Mouse (Mus musculus) left cerebral cortex, adult 9 months (tissue): ENCODE data around the gene Aven.
A peak's percentile ranks its signal among the peaks of the same experiment; 100 is the strongest.
"Not testable (repeated sequence)": the region's sequence is repeated elsewhere in the genome, so short reads cannot be mapped to it uniquely, and the experiment has no call there.

ENCODE experiments used
- DNase-seq, 2 experiments: peaks; one replicate each; pipeline ENCODE4 v3.0.0; 2022; ENCODE audit warnings: low spot score in 2 of 2

Gene Aven

DNA sequence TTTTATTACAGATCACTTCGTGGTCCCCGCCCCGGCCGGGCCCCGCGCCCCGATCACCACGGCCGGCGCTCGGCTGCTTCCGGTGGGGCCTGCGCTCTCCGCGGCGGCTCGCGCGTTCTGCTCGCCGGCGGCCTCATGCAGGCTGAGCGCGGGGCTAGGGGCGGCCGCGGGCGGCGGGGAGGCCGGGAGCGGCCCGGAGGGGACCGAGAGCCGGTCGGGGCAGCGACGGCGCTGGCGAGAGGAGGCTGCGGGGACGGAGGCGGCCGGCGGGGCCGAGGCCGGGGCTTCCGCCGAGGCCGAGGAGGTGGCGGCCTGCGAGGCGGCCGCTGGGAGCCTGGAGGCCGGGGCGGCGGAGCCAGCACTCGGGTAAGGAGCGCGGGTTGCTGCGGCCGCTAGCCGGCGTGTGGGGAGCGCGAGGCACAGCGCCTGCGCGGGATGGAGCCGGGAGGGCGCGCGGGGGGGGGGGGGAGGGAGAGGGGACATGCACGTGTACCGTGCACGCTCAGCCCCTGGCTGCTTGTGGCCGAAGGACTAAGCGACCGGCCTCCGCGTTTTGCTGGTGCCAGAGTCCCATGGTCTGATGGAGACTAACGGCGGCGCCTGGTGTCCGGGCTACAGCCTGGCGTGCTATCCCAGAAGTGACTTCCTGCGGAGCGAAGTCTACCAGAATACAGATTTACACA, at the start of gene Aven:
Gene Aven (plus strand): TSS at position 109 of the 683 bp plus-strand sequence.
- DNase-seq: peak in 1 of 2 experiments; percentile 77

DNA sequence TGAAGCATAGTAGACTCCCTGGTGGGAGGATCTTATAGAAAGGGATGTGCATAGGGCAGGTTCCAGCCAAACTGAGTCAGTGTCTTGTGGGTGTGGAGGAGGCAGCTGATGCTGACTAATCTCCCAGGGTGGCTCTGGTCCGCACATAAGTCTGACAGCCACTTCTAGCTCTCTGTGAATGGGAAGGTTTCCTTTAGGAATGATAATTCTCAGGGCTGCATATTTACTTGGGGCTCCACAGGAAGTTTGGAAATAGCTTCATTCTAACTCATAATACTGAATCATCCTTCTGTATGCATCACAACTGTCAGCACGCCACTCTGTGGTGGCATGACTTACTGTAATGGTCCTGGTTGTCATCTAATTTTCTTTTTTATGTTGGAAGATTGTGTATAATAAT, 49.3 kb upstream of the Aven start:
- DNase-seq: peak in 1 of 2 experiments; percentile 34

- no peak for DNase-seq
Observed at GRCm38 (mm10) chr2:112445511-112445910, 47.3 kb upstream of the Aven start.

GRCm38 (mm10) chr2:112448046-112448445, 44.7 kb upstream of the Aven start:
- DNase-seq: not testable (repeated sequence)

GRCm38 (mm10) chr2:112448510-112449059, 44.2 kb upstream of the Aven start:
- no peak for DNase-seq

GRCm38 (mm10) chr2:112449597-112450296, 43.0 kb upstream of the Aven start:
- no peak for DNase-seq

DNA sequence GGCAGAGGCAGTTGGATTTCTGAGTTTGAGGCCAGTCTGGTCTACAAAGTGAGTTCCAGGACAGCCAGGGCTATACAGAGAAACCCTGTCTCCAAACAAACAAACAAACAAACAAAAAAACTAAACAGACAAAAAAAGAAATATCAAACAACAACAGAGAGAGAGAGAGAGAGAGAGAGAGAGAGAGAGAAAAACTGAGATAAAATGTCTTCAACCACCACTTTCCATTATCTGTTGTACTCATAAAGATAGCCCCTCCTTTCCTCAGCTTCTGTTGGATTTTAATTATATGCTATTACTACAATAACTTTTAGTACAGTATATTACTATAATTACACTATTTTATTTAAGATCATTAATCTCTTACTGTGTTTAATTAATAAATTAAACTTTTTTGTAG, 40.3 kb upstream of the Aven start:
- not testable (repeated sequence) for DNase-seq

DNA sequence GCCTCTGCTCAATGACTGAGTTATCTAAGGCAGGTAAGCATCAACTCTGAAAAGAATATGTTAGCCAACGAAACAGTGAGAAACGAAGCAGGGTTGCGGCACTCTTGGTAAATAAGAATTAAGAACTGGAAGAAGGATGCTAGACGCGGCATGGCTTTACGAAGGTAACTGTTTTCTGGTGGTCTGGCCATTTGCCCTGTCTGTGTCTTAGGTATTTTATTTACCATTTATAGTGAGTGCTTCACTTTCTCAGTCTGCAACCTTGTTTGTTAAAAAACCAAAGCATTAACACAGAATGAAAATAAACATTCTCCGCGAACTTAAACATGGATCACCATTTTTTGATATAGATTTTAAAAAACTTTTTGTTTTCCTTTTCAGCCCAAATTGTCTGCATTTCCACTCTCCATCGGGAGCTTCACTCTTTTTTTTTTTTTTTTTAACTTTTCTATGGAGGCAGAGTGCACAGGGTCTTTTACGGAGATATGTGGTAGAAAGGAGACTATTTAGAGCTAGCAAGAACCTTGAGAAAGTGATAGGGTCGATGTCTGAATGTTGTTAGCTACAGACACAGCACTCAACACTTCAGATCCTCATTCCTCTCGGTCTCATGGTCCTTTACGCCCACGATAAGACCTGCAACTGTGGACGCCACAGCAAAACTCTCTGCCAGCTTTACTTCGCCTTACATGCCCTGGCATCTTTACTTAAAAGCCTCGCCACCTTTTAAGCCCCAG, 38.5 kb upstream of the Aven start:
- DNase-seq: no peak

DNA sequence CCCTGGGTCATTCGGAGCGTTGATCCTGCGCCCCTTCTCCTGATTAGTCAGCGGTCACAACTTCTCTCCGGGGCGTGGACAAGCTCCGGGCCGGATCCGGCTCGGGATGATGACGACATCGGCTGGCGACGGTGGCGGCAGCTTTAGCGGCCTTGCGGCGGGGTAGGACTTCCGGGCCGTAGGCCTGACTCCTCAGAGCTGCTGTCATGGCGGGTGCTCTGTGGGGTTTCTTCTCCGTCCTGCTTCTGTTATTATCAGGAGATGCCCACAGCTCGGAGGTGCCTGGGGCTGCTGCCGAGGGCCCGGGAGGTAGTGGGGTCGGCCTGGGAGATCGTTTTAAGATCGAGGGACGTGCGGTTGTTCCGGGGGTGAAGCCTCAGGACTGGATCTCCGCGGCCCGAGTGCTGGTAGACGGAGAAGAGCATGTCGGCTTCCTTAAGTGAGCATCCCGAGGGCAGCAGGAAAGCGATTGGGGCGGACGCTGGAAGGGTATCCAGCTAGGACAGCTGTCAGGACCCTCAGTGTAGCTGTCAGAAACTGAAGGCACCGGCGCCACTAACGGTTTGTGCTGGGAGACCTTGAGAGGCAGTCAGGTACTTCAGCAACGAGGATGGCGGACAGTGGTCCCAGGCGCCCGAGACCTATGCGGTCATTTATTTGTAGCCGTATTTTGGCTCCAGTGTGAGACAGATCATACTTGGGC, 37.8 kb upstream of the Aven start, which contains the start of gene Emc7:
Gene Emc7 (plus strand): TSS at position 136 of the 703 bp plus-strand sequence.
- peak; percentile 82 to 94 for DNase-seq

DNA sequence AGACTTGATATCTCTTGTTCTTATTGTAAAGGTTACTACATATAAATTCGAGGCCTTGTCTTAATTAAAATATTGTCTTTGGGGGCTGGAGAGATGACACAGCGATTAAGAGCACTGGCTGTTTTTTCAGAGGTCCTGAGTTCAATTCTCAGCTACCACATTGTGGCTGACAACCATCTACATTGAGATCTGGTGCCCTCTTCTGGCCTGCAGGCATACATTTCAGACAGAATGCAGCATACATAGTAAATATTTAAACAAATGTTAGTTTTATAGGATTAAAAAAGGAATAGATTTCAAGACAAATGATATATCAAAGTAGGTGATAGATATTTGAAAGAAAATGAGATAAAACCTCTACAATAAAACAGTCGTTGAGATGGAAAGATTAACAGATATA, 32.2 kb upstream of the Aven start:
- no peak for DNase-seq

DNA sequence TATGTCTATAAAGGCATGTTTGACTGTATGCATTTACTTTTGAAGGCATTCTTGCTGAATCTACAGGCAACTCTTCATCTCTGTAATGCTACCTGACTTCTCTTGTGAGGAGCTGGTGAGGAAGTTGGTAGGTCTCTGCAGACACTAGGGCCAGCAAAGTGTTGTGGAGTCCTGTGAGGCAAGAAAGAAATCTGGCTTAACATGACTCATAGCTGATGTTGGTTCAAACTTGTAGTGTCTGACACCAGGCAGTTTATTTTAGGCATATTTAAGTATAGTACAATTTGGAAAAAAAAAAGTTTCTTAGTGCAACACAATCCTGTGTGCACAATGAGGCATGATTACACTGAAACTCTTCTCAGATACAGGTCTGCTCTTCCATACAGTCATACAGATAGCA, 23.2 kb upstream of the Aven start:
- DNase-seq: no peak

DNA sequence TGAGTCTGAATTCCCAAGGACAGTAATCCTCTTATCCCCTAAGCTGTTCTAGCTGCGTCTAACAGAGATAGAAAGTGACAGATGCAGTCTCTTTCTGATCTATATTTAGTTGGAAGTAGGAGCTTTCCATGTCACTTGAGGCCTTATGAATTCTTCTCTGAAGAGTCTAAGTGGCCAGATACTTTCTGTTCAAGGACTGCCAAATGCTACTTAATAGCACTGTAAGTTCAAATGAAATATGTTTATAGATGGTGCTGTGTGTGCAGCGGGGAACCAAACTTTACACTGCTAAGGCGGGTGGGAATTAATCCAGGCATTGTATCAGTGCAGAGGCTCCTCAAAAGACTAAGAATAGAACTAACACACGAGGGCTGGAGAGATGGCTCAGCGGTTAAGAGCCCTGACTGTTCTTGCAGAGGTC, 21.8 kb upstream of the Aven start:
- no peak for DNase-seq

GRCm38 (mm10) chr2:112472076-112472475, 20.7 kb upstream of the Aven start:
- no peak for DNase-seq

GRCm38 (mm10) chr2:112474997-112475724, 17.6 kb upstream of the Aven start:
- no peak for DNase-seq

DNA sequence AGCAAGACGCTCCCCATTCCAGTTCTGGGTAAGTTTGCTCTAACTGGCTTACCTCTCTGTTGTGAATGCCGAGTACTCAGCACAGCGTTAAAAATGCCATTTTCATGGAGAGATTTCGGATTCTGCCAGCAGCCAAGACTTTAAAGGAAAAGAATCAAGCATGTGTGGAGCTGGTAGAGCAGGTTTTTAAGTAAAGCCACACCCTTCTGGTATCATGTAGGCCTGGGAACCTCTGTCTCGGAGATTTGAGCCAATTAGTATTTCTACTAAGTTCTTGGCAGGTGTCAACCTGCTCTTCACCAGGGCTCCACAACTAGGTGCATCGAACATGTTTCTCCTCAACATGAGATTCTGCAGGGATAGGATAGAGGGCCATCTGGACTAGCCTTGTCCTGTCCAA, 16.2 kb upstream of the Aven start:
- DNase-seq: no peak

- no peak for DNase-seq
Observed at GRCm38 (mm10) chr2:112480669-112481068, 12.1 kb upstream of the Aven start, which contains the start of gene Chrm5. Chrm5 (minus strand) TSS chr2:112480769.

DNA sequence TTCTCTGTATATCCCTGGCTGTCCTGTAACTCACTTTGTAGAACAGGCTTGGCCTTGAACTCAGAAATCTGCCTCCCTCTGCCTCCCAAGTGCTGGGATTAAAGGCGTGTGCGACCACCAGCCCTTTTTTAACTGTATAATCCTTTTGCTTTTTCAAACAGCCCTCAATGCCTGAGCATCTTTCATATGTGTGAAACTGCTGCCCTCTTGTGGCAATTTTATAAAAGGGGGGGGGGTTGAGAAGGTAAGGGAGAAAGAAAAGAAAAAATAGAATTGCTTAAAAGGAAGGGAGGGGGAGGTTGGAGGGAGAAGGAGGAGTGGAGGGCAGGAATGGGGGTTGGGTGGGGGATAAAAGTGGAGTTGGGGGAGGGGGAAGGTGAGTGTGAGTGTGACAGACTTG, 11.2 kb upstream of the Aven start:
- DNase-seq: no peak

- no peak for DNase-seq
Observed at GRCm38 (mm10) chr2:112482533-112483333, 10.0 kb upstream of the Aven start.

DNA sequence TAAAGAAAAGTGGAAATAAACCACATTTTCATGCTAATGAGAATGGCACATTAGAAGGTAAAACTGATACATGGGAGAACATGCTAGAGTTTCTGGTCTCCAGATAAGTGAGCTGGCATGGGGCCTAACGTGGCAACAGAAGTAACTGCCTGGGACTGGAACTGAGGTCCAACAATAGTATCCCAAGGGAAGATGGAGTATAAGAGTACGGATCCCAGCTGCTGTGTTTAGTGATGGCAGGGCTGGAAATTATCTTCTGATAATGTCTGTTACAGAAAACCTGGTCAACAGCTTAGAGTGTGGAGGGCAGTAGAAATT, 9.5 kb upstream of the Aven start:
- no peak for DNase-seq

- DNase-seq: no peak
Observed at GRCm38 (mm10) chr2:112484886-112485285, 7.9 kb upstream of the Aven start.
